Mouse (Mus musculus) cerebellum, postnatal 25 days (tissue): ENCODE measurements around the gene Amt.
"Not testable (repeated sequence)": the region's sequence is repeated elsewhere in the genome, so short reads cannot be mapped to it uniquely, and the experiment has no call there.

Experiments
- DNase-seq, 2 experiments: peaks; one replicate each; pipeline ENCODE4 v3.0.0; 2021; ENCODE audit warnings: mixed read lengths in 2 of 2

The Amt gene

DNA sequence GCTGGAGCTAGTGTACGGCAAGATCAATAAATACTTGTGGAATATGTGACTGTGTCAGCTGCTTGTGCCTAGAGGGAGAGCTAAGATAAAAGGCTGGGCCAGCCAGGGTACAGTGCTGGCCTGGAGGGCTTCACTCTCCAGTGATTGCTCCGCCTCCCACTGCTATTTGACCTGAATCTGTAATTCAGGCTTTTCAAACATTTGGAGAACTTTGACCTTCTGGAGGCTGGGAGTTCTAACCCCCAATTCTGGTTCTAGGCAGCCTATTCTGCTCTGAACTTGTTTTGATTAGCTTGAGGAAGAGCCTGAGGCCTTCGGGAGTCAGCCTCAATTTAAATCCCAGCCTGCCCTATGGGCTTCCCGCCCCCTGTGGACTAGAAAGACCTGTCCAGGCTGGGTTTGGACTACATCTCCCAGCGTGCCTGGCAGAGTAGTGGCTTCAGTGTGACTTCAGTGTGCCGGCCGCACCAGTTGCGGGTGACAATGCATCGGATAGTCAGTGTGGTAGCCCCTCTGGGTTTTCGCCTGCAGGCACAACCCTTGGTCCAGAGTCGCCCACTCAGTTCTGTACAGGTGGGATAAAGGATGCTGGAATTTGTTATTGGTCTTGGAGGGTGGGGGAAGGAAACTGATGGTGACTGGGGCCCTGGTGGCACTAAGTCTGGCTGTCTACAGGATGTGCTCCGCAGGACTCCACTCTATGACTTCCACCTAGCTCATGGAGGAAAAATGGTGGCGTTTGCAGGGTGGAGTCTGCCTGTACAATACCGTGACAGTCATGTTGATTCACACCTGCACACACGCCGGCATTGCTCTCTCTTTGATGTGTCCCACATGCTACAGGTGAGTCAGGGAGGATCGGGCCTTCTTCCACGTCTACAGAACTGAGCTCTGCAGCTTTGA lies at the start of gene Amt:
Amt (plus strand) TSS at position 401 of the 903 bp plus-strand sequence.
- DNase-seq: peak; percentile 66 to 73

DNA sequence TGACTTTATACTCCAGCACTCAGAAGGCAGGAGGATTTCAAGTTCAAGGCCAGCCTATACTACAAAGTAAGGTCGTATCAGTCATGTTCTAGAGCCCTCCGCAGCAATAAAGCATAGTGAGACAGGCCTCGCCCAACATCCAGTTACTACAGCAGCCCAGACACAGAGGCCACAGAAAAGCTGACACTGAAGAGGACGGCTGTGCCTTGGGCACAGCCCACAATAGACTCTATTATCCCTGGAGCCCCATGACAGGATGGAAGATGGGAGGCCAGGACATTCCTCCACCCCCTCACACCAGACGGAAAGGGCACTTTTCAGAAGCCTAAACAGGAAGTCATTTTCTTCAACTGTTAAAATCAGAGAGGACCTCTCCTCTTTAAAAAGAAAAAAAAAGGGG lies 47.7 kb upstream of the Amt start:
- no peak for DNase-seq

DNA sequence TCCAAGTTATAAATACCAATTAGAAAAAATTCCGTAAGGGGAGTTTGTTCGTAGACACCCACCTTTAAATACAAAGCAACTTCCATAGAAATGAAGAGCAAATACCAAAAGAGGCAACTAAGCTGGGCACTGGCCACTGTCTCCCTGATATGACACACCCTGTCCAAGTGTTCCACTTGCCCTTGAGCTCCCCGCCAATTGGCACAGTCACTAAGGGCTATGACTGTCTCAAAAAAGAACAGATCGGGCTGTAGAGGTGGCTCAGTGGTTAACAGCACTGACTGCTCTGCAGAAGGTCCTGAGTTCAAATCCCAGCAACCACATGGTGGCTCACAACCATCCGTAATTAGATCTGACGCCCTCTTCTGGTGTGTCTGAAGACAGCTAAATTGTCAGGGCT lies 44.8 kb upstream of the Amt start:
- no peak for DNase-seq

DNA sequence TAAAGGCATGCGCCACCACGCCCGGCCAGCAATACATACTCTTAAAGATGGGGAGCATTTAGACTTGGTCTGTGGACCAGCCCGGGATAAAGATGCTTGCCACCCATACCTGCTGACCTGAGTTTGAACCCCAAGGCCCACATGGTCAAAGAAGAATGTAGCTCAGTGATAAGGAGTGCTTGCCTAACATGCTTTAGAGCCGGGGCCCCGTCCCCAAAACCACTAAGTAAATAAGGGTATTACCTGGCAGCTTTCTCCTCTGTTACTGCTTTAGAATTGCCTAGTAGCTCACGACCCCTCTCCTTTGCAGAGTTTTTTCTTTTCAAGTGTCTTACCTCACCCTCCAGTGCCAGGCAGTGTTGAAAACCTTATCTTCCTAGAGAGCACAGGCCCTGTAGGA lies 43.9 kb upstream of the Amt start:
- no peak for DNase-seq

DNA sequence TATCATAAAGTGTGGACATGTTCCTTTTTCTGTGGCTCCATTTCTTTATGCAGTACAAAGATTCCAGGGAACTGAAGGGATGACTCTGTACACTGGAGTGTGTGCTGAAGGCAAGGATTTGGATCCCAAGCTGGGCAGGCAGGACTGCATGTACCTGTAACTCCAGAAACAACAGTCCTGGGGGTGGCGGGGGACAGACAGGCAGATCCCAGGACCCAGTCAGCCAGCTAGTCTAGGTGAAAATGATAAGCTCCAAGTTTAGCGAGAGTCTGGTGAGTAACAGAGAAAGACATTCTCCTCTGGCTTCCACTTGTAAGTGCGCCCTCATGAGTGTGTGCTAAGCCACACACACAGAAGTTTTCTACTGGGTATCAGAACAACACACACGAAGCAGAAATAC lies 36.1 kb upstream of the Amt start:
- no peak for DNase-seq

DNA sequence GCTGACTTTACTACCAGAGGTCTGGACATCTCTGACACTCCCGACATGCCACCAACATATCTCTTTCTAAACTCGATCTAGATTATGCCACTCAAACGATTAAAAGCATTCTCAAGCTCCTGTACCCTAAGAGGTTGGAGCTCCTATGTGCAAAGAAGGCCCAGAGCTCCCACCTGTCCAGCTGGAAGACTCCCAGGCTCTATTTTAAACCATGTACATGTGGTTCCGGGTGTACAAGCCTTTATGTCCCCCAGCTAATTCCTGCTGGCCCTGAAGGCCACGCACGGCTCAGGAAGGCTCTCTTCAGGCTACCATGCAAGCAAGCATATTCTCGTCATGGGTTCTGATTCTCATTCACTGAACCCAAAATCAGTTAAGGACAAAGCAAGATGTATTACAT lies 34.8 kb upstream of the Amt start:
- DNase-seq: peak in 1 of 2 experiments; percentile 14

DNA sequence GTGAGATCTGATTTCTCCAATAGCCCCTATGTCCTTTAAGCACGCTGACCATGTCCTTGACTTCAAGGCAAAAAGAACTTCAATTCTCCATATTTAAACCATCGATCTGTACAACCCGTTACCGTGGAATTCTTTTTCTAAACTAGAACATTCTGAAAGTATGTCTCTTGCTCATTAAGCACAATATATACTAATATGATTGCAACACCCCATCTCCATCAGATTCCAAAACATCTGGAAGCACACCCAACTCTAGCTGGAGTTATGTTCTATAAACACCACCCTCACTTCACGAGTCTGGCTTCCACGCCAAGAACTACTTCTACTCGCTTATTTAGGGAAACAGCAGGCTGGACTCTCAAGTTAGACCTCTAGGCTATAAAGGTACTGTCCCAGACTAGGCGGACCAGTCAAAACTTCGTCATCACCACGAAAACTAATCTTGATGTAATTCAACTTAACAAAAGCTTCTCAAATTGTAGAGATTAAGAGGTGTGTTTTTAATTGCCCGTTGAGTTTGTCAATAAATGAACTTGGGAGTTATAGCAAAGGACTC lies 34.1 kb upstream of the Amt start:
- no peak for DNase-seq

DNA sequence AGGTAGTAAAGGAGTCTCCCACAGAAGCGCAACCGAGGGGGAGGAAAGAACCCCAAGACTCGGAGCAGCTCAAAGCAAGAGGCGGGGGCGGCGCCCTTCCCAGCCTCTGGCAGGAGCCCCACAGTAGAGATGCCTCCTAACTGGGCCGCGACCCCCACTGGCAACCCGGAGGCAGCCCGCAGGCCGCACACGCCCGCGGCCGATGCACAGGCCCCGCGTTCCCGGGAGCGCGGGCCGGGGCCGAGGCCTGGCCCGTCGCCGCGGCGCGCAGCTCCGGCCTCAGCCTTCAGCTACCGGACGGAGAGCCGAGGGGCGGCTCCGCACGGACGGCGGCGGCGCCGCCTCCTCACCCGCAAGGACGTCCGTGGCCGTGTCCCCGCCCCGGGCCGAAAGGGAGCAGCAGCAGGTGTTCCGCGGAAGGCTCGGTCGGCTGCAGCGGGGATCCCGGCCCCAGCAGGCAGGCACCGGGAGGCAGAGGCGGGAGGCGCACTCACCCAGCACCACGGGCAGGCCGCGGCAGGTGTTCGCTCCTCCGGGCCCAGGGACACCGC lies 33.4 kb upstream of the Amt start:
- DNase-seq: no peak

DNA sequence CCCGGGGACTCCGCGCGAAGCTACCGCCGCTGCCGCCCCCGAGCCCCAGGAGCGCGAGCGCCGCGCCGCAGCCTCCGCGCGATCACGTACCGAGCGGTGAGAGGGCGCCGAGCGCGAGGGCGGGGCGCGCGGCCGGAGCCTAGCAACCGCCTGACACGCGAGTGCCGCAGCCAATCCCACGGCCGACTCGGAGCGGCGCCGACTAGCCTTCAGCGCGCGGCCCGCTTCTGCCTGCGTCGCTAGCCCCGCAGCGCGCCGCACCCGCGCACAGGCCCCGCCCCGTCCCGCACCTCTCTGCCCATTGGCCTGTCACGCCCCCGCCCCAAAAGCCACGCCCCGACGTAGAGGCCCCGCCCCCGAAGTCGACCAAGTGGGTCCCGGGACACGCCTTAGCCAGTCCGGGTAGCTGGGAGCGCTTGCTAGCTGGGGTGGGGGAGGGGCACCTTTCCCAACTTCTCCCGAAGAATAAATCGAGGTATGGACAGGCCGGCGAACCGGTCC lies 32.9 kb upstream of the Amt start, which contains the start of gene Dag1:
Dag1 (minus strand) TSS at position 269 of the 501 bp plus-strand sequence.
- DNase-seq: peak; percentile 100

DNA sequence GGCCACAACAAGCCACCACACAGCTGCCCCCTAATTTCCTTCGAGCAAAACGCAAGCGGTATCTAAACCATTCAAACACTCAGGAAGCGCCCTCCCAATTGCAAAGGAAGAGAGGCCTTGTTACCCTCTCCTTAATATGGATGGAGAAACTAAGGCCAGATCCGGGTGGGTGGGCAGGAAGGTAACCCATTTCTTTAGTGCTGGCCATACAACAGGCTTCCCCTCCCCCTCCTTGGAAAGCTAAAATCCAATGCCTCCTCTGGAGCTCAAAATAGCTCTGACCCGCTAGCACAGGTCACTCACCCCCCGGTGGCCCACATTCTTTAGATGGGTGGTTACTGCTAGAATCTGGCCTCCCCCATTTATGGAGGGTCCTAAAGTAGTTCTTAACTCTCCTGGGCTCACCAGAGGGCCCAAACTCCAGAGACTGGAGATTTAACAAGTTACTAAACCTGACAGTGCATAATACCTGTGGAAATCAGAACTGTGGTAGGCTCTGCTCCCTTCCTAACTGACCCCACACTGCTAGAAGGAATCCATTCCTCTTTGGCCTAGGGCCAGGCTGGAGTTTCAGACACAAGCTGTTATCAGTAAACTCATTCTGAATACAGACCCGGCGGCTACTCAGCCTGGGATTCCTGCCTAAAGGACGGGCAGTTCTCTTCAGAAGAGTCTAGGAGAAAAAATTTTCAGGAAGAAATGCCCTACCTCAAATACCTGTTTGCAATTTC lies 32.3 kb upstream of the Amt start:
- peak; percentile 31 to 61 for DNase-seq

DNA sequence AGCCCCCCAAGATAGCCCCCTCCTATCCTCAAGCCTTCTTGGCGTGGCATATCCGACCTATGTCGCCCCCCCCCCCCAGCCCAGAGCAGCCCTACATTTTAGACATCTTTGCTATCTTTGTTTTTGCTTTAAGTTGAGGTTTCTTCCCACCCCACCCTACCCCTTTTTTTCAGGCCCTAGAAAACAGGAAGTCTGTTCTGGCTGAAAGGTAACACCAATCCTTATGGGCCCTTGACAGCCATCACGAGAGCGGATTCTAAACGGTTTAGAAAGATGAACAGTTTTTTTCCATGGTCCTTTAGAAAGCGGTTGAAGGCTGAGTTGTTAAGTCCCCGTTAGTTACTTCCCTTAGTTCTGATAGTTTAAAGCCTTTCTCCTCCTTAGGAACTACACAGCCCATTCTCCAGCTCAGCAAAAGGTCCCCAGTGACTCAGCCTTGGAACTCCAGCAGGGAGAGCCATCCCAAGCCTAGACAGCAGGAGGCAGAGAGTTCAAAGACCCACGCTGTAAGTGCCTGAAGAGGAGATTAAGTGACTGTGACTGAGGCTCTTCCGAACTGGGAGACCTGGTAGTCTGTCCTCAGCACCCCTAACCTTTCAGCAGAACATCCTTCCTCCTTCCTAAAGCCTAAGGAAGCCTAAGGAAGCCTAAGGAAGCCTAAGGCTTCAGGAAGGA lies 30.3 kb upstream of the Amt start:
- DNase-seq: no peak

DNA sequence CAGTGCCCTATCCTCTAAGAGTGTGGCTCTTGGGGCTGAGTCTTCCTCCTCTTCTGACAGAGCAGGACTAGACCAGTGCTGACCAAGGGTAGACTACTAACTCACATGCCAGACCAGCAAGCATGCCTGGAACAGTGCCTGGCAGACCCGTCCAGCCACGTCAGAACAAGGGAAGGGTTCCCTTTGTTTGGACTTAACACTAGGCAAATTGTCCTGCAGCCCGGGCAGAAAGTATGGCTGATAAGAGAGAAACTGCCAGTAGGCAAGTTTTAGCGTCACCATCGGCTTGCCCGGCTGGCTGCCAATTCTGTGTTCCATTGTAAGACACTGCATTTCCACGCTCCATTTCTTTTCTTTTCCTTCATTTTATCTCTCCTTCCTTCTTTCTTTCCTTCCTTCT lies 29.0 kb upstream of the Amt start:
- DNase-seq: no peak

DNA sequence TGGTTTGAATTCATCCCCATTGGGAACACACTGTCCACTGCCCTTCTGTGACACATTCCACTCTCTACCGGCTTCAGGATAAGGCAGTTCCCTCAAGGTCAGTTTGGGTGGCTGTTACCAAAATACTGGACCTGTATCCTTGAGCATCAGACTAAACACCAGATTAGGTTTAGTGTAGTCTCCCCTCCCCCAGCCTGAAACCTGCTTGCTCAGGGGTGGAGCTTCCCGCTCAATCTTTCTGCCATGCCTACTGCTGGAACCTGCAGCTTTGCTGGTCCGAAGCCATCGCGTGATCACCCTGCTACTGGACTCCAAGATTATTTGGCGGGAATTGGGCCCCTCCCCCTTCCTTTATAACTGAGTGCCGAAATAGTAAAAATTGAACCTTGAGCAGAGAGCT lies 28.0 kb upstream of the Amt start:
- not testable (repeated sequence) for DNase-seq

DNA sequence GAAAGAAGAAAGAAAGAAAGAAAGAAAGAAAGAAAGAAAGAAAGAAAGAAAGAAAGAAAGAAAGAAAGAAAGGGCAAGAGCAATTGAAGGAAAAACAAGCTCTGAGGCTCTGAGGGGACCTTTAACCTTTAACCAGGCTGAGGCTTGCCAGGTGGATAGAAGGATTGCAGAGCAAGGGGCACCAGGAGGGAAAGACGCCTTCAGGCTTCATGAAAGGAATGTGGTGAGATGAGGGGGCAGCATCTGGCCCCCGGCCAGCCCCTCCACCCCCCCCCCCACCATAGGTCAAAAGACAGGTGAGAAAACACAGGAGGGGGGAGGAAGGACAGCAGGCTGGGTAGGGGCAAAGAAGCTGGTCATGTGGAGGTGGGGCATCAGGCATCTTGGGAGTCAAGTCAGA lies 24.7 kb upstream of the Amt start:
- DNase-seq: no peak

DNA sequence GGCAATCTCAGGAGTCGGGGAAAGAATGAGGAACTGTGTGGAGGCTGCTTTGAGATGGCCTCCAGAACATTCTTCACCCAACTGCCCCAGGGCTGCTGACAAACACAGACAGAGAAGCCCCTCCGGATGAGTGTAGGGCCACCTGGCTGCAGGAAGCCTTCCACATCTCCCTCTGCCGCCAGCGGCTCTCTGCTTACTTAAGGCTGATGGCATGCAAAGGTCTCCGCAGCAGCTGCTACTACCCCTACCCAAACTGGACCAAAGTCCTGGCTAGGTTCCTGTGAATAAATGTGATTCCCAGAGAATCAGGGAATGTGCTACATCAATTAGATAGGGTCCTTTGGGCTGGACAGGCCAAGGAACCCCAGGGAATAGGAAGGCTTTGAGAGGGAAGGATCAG lies 24.0 kb upstream of the Amt start:
- DNase-seq: no peak

DNA sequence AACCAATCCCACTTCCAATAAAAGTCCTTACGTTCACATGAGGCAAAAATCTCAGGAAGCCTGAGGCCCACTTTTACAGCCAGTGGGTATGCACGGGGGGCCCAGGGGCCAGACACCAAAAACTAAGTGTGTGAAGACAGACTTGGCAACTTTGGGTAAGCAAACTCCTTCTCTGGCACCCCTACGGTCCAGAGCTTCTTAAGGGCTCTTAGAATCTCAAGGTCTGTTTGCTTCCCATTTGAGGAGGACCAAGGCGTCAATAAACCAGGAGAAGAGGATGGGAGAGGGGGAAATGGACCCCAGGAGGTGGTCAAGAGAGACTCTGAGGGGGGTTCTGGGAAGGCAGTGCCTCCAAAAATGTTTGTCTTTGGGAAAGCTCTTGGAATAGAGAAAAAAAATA lies 23.2 kb upstream of the Amt start:
- DNase-seq: no peak

DNA sequence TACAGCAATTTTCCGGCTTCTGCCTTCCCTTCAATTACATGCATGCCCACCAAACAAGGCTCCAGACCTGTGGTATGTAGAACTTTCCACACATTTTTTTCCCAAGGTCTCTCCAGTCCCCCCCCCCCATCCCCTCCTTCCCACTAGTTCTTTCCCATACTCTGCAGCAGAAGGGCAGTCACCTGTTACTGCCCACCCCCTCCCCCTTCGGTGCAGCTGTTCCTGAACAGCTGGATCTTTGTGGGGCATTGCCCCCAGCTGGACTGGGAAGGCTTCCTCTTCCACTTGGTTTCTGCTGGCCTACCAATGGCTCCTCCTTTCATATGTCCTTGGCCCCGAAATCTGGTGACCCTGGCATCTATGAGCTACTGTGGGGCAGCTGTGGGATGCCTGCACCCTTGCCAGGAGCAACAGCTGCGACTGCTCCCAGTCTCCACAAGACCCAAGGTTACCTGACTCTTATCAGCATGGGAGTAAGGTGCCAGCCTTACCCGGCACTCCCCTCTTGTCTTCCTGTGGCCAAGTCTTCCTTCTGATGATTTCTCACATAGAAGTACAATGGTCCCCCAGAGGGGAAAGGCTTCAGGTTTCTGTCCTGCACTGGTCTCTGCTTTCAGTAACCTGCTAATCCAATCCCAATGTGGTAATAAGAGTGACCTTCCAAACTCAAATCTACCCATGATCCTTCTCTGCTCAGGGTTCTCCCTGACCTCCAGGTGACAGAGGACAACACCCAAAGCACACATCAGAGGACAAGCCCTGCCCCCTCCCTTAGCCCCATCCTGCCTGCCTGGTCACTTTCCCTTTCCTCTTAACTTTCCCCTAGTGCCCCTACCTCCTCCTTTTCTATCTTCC lies 21.9 kb upstream of the Amt start:
- no peak for DNase-seq

DNA sequence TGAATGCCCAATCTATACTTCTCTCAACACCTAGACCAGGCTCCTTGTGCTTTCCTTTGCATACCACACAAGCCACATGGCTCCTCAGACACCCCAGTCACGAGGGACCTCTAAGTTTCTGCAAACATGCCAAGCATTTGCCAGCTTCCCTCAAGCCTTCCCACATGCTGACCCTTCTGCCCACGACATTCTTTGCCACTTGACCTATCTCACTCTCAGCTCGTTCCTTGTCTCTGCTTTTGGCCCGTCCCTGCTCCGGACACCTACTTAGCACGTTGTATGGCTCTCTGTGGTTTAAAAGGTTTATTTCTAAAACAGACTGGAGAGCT lies 21.4 kb upstream of the Amt start:
- DNase-seq: no peak

DNA sequence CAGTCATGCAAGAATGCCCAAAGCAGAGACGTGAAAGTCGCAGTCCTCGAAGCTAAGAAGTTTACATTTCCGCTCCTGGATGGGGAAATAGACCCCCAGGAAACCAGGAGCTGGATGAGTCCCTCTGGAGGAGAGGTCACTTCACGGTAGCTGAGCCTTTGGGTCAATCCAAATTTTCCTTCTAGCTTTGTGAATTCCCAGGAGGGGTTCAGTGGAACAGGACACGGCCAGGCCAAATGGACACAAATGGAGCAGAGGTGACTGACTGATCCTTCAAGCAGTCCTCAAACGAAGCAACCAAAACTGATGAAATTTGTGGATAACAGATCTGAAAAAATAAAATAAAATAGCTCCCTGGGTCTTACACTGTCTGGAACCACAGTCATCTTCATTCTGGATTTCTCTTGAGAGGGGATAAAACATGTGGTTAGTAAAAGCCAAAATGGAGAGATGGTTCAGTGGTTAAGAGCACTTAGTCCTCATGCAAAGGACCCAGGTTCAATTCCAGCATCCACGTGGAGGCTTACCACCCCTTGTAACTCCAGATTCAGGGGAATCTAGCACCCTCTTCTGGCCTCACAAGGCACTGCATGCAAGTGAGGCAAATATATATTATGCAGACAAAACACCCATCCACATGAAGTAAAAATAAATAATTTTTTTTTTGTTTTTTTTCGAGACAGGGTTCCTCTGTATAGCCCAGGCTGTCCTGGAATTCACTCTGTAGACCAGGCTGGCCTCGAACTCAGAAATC lies 17.8 kb upstream of the Amt start:
- DNase-seq: peak in 1 of 2 experiments; percentile 36

DNA sequence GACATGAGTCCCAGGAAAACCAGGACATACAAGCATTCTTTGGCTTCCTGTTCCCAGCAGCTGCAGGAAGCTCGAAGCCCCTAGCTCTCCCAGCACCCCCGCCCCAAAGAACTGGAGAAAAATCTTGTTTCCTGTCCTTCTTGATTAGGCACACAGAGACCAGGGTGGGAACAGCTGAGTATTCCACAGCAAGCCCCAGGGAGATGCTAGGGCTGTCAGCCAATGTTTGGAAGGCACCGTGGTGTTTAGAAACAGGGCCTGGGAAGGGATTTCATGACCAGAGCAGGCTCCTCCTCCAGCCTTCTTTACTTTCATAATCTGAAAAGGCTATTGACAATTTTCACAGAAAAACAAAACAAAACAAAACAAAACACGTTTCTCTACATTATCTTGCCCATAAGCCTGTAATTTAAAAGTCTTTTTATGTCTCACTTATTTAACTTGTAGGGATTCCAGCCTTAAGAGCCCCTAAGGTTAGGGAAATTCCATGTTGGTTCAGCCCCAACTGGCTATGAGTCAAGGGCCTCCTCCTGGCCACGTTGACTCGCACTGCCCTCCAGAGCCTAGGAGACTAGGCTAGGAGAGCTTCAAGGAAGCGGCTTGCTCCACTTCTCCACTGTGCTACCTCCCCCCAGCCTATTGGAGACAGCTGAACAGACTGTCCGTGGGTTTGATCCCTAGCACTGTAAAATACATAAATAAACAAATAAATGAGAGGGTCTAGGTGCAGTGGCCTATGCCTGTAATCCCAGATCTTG lies 16.4 kb upstream of the Amt start:
- DNase-seq: peak in 1 of 2 experiments; percentile 51
